Mouse (Mus musculus) kidney, adult 9 months (tissue): ENCODE data around the gene Exosc6.
"Not testable (repeated sequence)": the region's sequence is repeated elsewhere in the genome, so short reads cannot be mapped to it uniquely, and the experiment has no call there.

Experiments
- DNase-seq: peaks from one replicate; pipeline ENCODE4 v3.0.0; 2022

Gene Exosc6

DNA sequence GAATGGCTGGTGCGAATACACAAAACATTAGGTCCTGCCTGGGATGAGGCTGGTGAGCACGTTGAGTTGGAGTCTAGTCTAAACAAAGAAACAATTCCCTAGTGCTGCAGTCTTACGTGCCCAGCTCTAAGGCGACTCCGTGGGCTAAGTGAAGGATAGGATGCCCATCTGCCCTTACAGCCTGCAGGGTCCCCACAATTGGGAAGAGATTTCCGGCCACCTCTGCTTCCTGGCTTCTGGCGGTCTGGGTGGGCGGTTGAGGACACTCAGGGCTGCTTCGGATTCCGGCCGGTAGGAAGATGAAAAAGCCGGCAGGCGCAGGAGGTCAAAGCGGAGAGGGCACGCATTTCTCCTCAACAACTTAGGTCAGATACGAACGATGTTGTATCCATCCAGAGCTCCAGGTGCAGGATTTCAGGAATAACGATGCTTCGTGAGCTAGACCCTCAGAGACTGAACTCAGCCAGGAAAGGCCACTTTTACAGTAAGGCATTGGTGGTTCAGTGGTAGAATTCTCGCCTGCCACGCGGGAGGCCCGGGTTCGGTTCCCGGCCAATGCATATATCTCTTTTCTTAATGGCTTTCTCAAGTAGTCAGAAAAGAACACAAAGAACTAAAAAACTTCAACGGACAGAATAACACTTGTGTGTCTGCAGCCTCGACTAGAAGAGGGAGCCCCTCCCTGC, 6.1 kb downstream of the Exosc6 start:
- peak; percentile 87 for DNase-seq

GRCm38 (mm10) chr8:111062893-111063292, 6.8 kb downstream of the Exosc6 start:
- no peak for DNase-seq

DNA sequence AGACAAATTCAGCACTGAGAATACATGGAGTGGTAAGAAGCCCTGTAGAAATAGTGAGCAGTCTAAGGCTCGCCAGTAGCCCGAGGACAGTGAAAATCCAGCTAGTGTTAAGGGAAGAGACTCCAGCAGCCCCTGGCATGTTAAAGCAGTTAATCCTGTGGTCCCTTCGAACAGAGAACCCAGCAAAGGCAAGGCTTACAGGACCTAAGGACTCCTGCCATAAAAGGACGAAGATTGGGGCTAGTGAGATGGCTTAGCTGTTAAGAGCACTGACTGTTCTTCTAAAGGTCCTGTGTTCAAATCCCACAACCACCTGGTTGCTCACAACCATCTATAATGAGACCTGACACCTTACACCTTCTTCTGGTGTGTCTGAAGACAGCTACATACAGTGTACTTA, 10.2 kb downstream of the Exosc6 start:
- no peak for DNase-seq

GRCm38 (mm10) chr8:111067439-111067838, 11.3 kb downstream of the Exosc6 start:
- DNase-seq: no peak

DNA sequence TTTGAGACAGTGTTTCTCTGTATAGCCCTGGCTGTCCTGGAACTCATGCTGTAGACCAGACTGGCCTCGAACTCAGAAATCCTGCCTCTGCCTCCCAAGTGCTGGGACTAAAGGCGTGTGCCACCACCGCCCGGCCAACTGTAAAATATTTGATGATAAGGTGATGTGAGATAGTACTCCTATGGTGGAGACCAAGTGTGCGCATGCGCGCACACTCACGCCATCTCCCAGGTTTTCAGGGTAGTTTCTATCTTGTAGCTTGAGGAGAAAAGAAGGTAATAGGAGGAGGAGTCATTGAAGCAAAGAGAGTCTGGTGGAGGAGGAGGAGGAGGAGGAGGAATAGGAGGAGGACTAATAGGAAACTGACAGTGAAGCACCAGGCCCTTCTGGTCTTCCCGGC, 12.5 kb downstream of the Exosc6 start:
- not testable (repeated sequence) for DNase-seq

GRCm38 (mm10) chr8:111075926-111076325, 19.8 kb downstream of the Exosc6 start:
- no peak for DNase-seq

- DNase-seq: peak; percentile 69
Measured at GRCm38 (mm10) chr8:111079461-111079860, 23.3 kb downstream of the Exosc6 start.

DNA sequence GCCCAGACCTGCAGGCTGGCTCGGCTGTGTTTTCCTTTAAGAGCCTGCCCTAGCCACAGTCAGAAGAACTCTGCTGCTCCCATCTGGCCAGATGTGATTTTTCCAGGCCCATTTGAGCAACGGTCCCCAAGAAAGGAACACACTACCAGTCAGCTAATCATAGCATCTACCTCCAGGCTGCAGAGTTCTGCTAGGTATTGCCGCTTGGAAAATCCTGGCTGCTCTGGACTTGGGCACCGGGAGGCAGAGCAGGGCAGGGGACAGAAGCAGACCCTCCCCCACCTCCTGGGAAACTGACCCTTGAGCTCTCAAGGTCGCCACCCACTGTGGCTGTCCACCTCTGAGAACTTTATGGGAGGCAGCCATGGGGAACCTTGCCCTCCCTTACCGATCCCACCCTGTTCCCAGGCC, 23.7 kb downstream of the Exosc6 start:
- DNase-seq: peak; percentile 74

GRCm38 (mm10) chr8:111081580-111082258, 25.6 kb downstream of the Exosc6 start:
- no peak for DNase-seq

DNA sequence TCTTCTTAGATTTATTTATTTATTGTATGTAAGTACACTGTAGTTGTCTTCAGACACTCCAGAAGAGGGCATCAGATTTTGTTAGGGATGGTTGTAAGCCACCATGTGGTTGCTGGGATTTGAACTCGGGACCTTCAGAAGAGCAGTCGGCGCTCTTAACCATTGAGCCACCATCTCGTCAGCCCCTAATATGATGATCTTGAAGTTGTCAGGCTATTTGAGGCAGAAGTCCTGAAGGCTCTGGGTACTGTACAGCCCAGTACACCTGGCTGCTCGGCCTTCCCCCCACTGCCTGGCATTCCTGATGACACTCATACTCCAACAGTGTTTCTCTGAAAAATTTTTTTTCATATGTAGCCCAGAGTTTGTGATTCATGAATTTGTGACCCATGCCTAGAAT, 27.8 kb downstream of the Exosc6 start:
- DNase-seq: not testable (repeated sequence)

- DNase-seq: peak; percentile 64
Measured at GRCm38 (mm10) chr8:111090126-111090525, 34.0 kb downstream of the Exosc6 start.

- DNase-seq: no peak
Measured at GRCm38 (mm10) chr8:111091706-111092105, 35.6 kb downstream of the Exosc6 start.

- DNase-seq: not testable (repeated sequence)
Measured at GRCm38 (mm10) chr8:111092326-111092725, 36.2 kb downstream of the Exosc6 start, which contains the start of gene Clec18a. Gene Clec18a, minus strand, starts transcription at chr8:111092426.

DNA sequence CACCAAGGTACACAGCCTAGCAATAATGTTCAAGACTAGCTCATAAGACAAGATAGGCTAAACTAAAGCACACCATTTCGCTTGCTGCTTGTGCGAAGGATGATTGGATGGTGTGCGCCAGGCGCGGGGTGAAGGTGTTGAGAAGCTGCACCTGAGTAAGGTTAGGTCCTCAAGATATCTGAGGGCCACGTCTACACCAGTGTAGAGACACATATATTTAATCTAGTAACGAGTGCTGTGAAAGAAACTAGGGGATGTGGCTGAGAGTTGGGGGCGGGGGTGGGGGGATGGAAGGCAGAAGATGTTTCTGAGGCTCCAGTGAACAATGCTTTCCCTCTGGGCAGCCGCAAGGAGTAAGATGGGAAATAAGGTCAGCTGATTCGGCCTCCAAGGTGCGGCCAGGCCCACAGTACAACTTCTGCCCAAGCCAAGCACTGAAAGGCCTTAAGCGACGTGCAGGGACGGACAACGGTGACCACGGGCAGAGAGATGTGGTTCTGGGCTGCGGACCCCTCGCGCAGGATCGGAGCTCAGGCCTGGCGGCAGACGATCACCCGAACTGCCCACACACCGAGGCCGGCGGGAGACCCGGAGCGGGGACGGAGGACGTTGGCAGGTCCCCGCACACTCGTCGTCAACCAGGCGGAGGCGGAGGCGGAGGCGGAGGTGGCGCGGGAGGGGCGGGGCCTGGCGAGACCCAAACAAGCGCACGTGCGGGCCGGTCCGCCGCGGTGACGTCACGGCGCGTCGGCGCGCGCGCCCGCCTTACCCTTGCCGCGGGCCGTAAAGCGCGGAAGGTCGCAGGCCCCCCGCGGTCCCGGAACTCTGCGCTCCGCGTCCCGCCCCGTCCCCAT, 38.0 kb downstream of the Exosc6 start, which contains the start of gene Pdpr:
Gene Pdpr (plus strand): TSS at position 766 of the 854 bp plus-strand sequence.
- DNase-seq: peak; percentile 92

- not testable (repeated sequence) for DNase-seq
Measured at GRCm38 (mm10) chr8:111094719-111095302, 38.7 kb downstream of the Exosc6 start.
